Mouse (Mus musculus) small intestine, adult 2 months (tissue): ENCODE results near the gene Pou5f1.

Experiments
- CTCF ChIP-seq: fragments of 200-500 bp; IDR thresholded peaks from 2 replicates; pipeline ENCODE4 v1.5.1; 2012; ENCODE audit warnings: low read depth, mild to moderate bottlenecking, control low read depth, inconsistent platforms, low read length, moderate library complexity, mixed read lengths; ENCODE audit not compliant: insufficient replicate concordance, insufficient read length; ENCODE audit errors: extremely low read depth
- POLR2A ChIP-seq: fragments of 200-500 bp; IDR thresholded peaks from 2 replicates; pipeline ENCODE4 v1.6.1; 2012; ENCODE audit warnings: low read depth, mild to moderate bottlenecking, control low read depth, inconsistent platforms, low read length, moderate library complexity

GRCm38 (mm10) chr17:35532901-35533300 is 27.1 kb downstream of the Pou5f1 start, which contains the start of gene Psors1c2:
- TF ChIP-seq POLR2A, result no peak
- no peak for TF ChIP-seq CTCF
